Mouse (Mus musculus) kidney, embryonic 15.5 days (tissue): ENCODE data around the gene BC049352. TPM values are rescaled to one million over a fixed set of nuclear protein-coding genes. Genes with fewer than 3 reads are reported as not detected.

Experiments
- ATAC-seq: fragments of 200-750 bp; cut with Nextera tagmentation; replicated peaks from 2 replicates; pipeline ENCODE4 v1.8.0; 2017; ENCODE audit warnings: moderate TSS enrichment; ENCODE audit not compliant: low FRiP score
- H3K27ac ChIP-seq: fragments of 300-500 bp; sonication (generic); 2 replicates; pipeline ENCODE4 v1.5.1; 2015; ENCODE audit warnings: mild to moderate bottlenecking, inconsistent platforms
- H3K27me3 ChIP-seq: fragments of 300-500 bp; sonication (generic); 2 replicates; pipeline ENCODE4 v1.6.1; 2015; ENCODE audit warnings: inconsistent platforms
- H3K36me3 ChIP-seq: fragments of 300-500 bp; sonication (generic); 2 replicates; pipeline ENCODE4 v1.6.1; 2015; ENCODE audit warnings: inconsistent platforms
- H3K4me1 ChIP-seq: fragments of 300-500 bp; sonication (generic); 2 replicates; pipeline ENCODE4 v1.6.1; 2015; ENCODE audit warnings: inconsistent platforms
- H3K4me2 ChIP-seq: fragments of 300-500 bp; sonication (generic); 2 replicates; pipeline ENCODE4 v1.6.1; 2015; ENCODE audit warnings: moderate library complexity, mild to moderate bottlenecking, inconsistent platforms
- H3K4me3 ChIP-seq: fragments of 300-500 bp; sonication (generic); replicated peaks from 2 replicates; pipeline ENCODE4 v1.5.1; 2015; ENCODE audit warnings: mild to moderate bottlenecking, inconsistent platforms
- H3K9ac ChIP-seq: fragments of 300-500 bp; sonication (generic); 2 replicates; pipeline ENCODE4 v1.6.1; 2015; ENCODE audit warnings: mild to moderate bottlenecking, inconsistent platforms
- H3K9me3 ChIP-seq: fragments of 300-500 bp; sonication (generic); replicated peaks from 2 replicates; pipeline ENCODE4 v1.6.1; 2016; ENCODE audit warnings: inconsistent platforms
- whole genome bisulfite sequencing: fragments of 180-500 bp; shearing (Covaris S2); methylation state at CpG from one replicate; pipeline ENCODE4 v1.1.7; 2015; ENCODE audit warnings: mixed read lengths; 5-methylcytosine and 5-hydroxymethylcytosine counted together
- polyA plus RNA-seq: library from polyadenylated mRNA; unstranded; fragments of >200 nt; fragmentation: Nextera tagmentation; extraction: Ambion mirVana; gene quantifications from 2 replicates; pipeline ENCODE4 v1.2.1, GENCODE M21; 2015

The BC049352 gene
- polyA plus RNA-seq, 1 experiment from 2014 or later, result not detected

GRCm38 (mm10) chr9:45167903-45168302, 13.9 kb upstream of the BC049352 start:
- Histone ChIP-seq H3K27ac (no peak overlapping the region), H3K36me3 (no peaks in the 10 kb centered on the region), H3K9me3 (no peaks in the 10 kb centered on the region), H3K4me1 (no peaks in the 10 kb centered on the region), H3K9ac (no peak overlapping the region), H3K4me3 (no peak overlapping the region), H3K27me3 (peaks cover 6% of the 10 kb centered on the region; the same call in 1 of the 2 replicates), H3K4me2 (no peak overlapping the region)
- 73% methylated on average over 5 of the region's 5 CpGs for WGBS
- ATAC-seq, result no peak

GRCm38 (mm10) chr9:45170150-45170549, 11.7 kb upstream of the BC049352 start:
- no peaks in the 10 kb centered on the region for H3K27me3 ChIP-seq
- no peaks in the 10 kb centered on the region for H3K9me3 ChIP-seq
- no peak overlapping the region for H3K4me3 ChIP-seq
- no peak overlapping the region for H3K27ac ChIP-seq
- WGBS, result 86% methylated on average over 5 of the region's 5 CpGs
- H3K4me2 ChIP-seq, result no peak overlapping the region
- ATAC-seq, result no peak
- H3K9ac ChIP-seq, result no peak overlapping the region
- no peaks in the 10 kb centered on the region for H3K36me3 ChIP-seq
- no peaks in the 10 kb centered on the region for H3K4me1 ChIP-seq

GRCm38 (mm10) chr9:45171073-45171610, 10.7 kb upstream of the BC049352 start:
- no peak overlapping the region for H3K27ac ChIP-seq
- H3K36me3 ChIP-seq, result no peaks in the 10 kb centered on the region
- H3K27me3 ChIP-seq, result no peaks in the 10 kb centered on the region
- no peaks in the 10 kb centered on the region for H3K4me1 ChIP-seq
- H3K9me3 ChIP-seq, result no peaks in the 10 kb centered on the region
- no peak overlapping the region for H3K4me2 ChIP-seq
- no peak overlapping the region for H3K4me3 ChIP-seq
- ATAC-seq, result no peak
- WGBS, result 74% methylated on average over 1 of the region's 1 CpGs
- H3K9ac ChIP-seq, result no peak overlapping the region

DNA sequence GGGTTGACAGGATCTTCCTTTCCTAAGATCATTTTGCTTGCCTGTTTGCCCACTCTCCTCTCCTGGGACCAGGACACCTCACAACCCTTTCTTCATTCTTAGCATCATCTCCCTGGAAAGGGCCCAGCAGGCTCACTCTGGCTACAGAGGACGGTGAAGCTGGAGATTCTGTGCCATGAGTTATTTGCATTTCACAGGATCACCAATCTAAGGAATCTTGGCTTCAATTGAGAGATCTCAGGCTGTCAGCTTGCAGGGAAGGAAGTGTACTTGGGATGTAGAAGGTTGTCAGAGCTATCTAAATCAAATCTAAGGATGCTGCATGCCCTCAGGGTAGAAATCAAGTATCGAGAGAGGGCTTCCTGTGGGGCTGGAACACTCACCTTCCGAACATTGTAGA, 8.3 kb upstream of the BC049352 start:
- Histone ChIP-seq H3K4me1 (no peaks in the 10 kb centered on the region), H3K4me2 (no peak overlapping the region), H3K4me3 (no peak overlapping the region), H3K27me3 (no peaks in the 10 kb centered on the region), H3K9me3 (no peaks in the 10 kb centered on the region), H3K9ac (no peak overlapping the region), H3K36me3 (no peaks in the 10 kb centered on the region), H3K27ac (no peak overlapping the region)
- no peak for ATAC-seq
- WGBS, result 56% methylated on average over 3 of the region's 3 CpGs

- ATAC-seq, result no peak
Measured at GRCm38 (mm10) chr9:45179282-45179681, 2.5 kb upstream of the BC049352 start.

GRCm38 (mm10) chr9:45182521-45182920, 714 bp downstream of the BC049352 start:
- no peak overlapping the region for H3K4me2 ChIP-seq
- H3K27ac ChIP-seq, result no peak overlapping the region
- no peaks in the 10 kb centered on the region for H3K9me3 ChIP-seq
- H3K36me3 ChIP-seq, result no peaks in the 10 kb centered on the region
- H3K4me1 ChIP-seq, result 0 out of 2 replicates have a peak, but pooled peaks cover 3% of the 10 kb centered on the region
- no peaks in the 10 kb centered on the region for H3K27me3 ChIP-seq
- 53% methylated on average over 3 of the region's 3 CpGs for WGBS
- no peak for ATAC-seq
- H3K4me3 ChIP-seq, result no peak overlapping the region
- H3K9ac ChIP-seq, result no peak overlapping the region

More at GRCm38 (mm10) chr9:45179282-45179681, 2.5 kb upstream of the BC049352 start:
- WGBS, result 89% methylated on average over 5 of the region's 5 CpGs
- Histone ChIP-seq H3K4me3 (no peak overlapping the region), H3K4me2 (no peak overlapping the region), H3K9me3 (no peaks in the 10 kb centered on the region), H3K4me1 (0 out of 2 replicates have a peak, but pooled peaks cover 3% of the 10 kb centered on the region), H3K27me3 (no peaks in the 10 kb centered on the region), H3K27ac (no peak overlapping the region), H3K36me3 (no peaks in the 10 kb centered on the region), H3K9ac (no peak overlapping the region)

DNA sequence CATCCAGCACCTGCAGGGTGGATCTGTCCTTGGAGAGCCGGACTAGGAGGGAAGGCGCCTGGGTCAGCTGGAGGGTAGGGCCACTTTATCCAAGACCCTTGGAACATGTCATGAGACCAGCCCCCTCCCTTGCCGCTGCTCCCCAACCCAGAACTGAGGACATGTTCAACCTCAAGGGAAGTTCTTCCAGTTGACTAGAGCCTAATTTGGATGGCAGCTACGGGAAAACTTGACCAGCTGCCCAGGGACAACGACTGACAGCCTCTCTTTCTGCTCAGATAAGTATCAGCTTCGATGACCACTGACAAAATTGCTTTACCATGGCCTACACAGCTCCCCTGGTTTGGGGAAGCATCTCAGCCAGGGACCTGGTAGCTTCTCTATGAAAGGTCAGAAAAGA, 1.5 kb downstream of the BC049352 start:
- Histone ChIP-seq H3K27me3 (no peaks in the 10 kb centered on the region), H3K27ac (no peak overlapping the region), H3K4me3 (no peak overlapping the region), H3K9ac (no peak overlapping the region), H3K36me3 (no peaks in the 10 kb centered on the region), H3K9me3 (no peaks in the 10 kb centered on the region), H3K4me2 (no peak overlapping the region), H3K4me1 (0 out of 2 replicates have a peak, but pooled peaks cover 3% of the 10 kb centered on the region)
- WGBS, result 85% methylated on average over 6 of the region's 6 CpGs
- no peak for ATAC-seq

DNA sequence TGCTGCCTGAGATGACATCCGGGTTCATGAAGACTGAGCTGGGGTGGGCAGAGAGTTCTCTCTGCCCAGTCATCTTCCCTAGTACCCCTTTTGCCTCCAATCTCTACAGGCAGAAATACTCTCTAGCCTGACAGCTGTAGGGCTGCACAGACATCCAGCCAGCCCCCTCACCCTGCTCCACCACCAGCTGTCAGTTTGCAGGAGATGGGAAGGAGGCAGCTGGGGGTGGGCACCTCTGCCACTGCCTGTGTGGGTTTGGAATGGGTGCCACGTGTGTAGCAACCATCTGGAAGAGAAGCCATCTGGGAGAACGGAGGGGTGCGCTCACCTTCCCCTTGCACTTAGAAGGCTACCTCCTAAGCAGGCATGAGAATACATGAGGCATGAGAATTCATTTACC, 3.4 kb downstream of the BC049352 start:
- no peak overlapping the region for H3K27ac ChIP-seq
- H3K9me3 ChIP-seq, result no peaks in the 10 kb centered on the region
- H3K9ac ChIP-seq, result no peak overlapping the region
- no peak overlapping the region for H3K4me3 ChIP-seq
- no peak for ATAC-seq
- H3K36me3 ChIP-seq, result no peaks in the 10 kb centered on the region
- H3K27me3 ChIP-seq, result no peaks in the 10 kb centered on the region
- H3K4me2 ChIP-seq, result no peak overlapping the region
- 85% methylated on average over 4 of the region's 4 CpGs for WGBS
- H3K4me1 ChIP-seq, result 0 out of 2 replicates have a peak, but pooled peaks cover 3% of the 10 kb centered on the region

DNA sequence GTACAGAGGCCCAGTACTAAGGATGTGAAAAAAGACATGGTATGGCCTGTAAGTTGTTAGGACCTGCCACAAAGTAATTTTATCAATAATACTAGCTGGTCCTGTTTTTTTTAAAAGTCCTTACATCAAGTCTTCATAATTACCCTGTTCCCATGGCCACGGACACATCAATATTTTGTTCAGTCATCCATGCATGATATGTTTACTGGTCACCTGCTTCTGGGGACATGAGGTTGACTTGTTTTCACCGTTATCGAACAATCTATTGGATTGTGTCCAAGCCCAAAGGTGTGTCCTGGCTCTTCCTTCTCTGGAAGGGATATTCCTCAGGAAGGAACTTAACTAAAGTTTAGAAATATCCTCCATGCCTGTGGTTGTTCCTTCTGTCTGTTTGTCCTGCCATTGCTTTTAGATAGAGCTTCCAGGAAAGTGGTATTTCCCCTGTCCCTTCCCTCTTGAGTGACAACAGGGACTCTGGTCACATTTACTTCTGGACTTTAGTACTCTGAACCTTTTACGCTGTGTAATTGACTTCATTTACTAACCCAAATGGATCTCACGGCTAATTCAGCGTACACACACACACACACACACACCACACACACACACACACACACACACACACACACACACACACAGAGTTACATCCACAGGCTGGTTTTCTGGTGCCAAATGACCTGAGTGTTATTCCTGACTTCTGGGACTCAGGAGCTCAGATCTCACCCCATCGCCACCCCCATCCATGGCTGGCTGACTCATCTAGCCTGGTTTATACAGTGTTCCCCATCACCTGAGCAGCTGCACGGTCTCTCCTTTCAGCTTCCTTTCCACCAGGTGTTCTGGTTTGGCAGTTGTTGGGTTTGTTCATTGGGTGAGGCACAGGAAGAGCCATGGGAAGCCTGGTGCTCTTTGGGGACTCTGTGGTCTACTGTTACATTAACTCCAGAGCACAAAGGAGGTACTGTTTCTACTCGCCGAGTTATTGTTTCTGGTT, 7.1 kb downstream of the BC049352 start:
- WGBS, result 82% methylated on average over 10 of the region's 10 CpGs
- Histone ChIP-seq H3K36me3 (no peaks in the 10 kb centered on the region), H3K4me2 (no peak overlapping the region), H3K27ac (no peak overlapping the region), H3K9ac (no peak overlapping the region), H3K4me3 (no peak overlapping the region), H3K4me1 (no peaks in the 10 kb centered on the region), H3K27me3 (no peaks in the 10 kb centered on the region), H3K9me3 (no peaks in the 10 kb centered on the region)
- ATAC-seq, result no peak

DNA sequence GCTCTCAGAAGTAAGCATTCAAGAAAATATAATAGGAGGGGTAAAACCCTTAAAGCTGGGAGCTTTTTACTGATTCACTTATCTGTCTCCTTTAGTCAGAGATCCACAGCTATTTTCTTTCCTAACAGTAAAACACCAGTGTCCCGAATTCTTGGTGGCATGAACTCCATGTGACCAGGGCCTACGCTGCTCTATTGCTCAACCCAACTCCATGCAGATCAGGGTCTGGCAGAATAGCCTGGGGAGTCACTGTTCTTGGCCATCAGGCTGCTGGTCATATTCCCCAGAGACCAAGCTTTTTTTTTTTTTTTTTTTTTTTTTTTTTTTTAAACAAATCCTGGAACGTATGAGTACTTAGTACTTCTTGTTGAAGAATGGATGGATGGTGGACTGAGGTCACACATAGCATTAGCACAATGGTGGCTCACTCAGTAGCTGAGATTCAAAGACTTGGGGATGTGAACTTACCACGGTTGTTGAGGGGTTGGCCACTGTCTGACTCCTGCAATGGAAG, 7.9 kb downstream of the BC049352 start:
- no peak overlapping the region for H3K9ac ChIP-seq
- 77% methylated on average over 4 of the region's 4 CpGs for WGBS

GRCm38 (mm10) chr9:45195468-45195867, 13.7 kb downstream of the BC049352 start:
- Histone ChIP-seq H3K4me2 (no peak overlapping the region), H3K36me3 (no peaks in the 10 kb centered on the region), H3K9ac (no peak overlapping the region), H3K27me3 (0 out of 2 replicates have a peak, but pooled peaks cover 7% of the 10 kb centered on the region), H3K27ac (no peak overlapping the region), H3K4me1 (0 out of 2 replicates have a peak, but pooled peaks cover 3% of the 10 kb centered on the region), H3K9me3 (no peaks in the 10 kb centered on the region), H3K4me3 (no peak overlapping the region)
- WGBS, result 77% methylated on average over 4 of the region's 4 CpGs
- no peak for ATAC-seq

More for the DNA sequence above, 7.9 kb downstream of the BC049352 start:
- Histone ChIP-seq H3K9me3 (no peaks in the 10 kb centered on the region), H3K4me1 (no peaks in the 10 kb centered on the region), H3K4me2 (no peak overlapping the region), H3K4me3 (no peak overlapping the region), H3K27ac (no peak overlapping the region), H3K27me3 (0 out of 2 replicates have a peak, but pooled peaks cover 3% of the 10 kb centered on the region), H3K36me3 (no peaks in the 10 kb centered on the region)
- ATAC-seq, result no peak
